Mouse (Mus musculus): Measurements from ENCODE around the gene Slc38a1. TPM values are rescaled to one million over a fixed set of nuclear protein-coding genes. Genes with fewer than 3 reads are reported as not detected.

Gene Slc38a1
- polyA plus RNA-seq, 1 experiment from 2014 or later = 98.8 TPM

- no peak for ATAC-seq (ENCODE audit: low FRiP score, low TSS enrichment)
- Histone ChIP-seq H3K27me3 (ENCODE audit: control insufficient read depth, insufficient read depth, low read length) (no peaks in the 10 kb centered on the region), H3K9ac (ENCODE audit: low read depth, low read length) (no peak overlapping the region), H3K4me2 (replicated peaks; ENCODE audit: low read depth, low read length) (no peak overlapping the region), H3K36me3 (ENCODE audit: control insufficient read depth, insufficient read depth, low read length) (peaks cover 43% of the 10 kb centered on the region; the same call in 1 of the 2 replicates), H3K9me3 (ENCODE audit: control insufficient read depth, low read length) (no peaks in the 10 kb centered on the region), H3K4me3 (ENCODE audit: low read length) (no peak overlapping the region), H3K4me1 (ENCODE audit: control insufficient read depth, insufficient read depth, low read length) (peaks cover 15% of the 10 kb centered on the region), H3K27ac (ENCODE audit: low read depth, low read length) (no peak overlapping the region)
- WGBS = 79% methylated on average over 7 of the region's 7 CpGs
These were observed 34.0 kb downstream of the Slc38a1 start for GRCm38 (mm10) chr15:96608671-96609070.

- peaks cover 31% of the 10 kb centered on the region; the same call in 1 of the 2 replicates for H3K36me3 ChIP-seq (ENCODE audit: control insufficient read depth, insufficient read depth, low read length)
- 41% methylated on average over 5 of the region's 5 CpGs for WGBS
These were observed 35.3 kb downstream of the Slc38a1 start for GRCm38 (mm10) chr15:96607422-96607821.

DNA sequence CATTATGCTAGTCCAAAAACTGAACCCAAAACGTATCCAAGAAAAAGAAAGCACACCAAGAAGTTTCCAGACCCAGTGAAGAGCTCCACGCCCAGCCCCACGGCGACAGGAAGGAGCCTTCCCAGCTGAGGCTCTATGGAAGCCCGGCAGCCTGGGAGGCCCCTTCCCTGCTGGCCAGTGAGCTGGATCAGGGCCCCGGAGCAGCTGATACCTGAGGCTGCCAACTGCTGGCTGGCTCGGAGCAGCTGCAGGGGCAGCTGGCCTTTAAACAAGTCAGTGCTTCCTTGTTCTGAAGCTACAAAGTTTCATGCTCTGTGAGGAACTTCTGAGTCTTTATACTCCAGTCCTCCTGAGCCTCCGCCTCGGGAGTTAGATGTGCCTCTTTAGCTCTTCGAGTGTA is 38.4 kb downstream of the Slc38a1 start:
- H3K9ac ChIP-seq (ENCODE audit: low read depth, low read length) = peak overlapping the region; percentile 34; the same call in 1 of the 2 replicates
- ATAC-seq (ENCODE audit: low FRiP score, low TSS enrichment) = peak; percentile 45; the same call in 1 of the 2 replicates
- peaks cover 27% of the 10 kb centered on the region; the same call in 1 of the 2 replicates for H3K36me3 ChIP-seq (ENCODE audit: control insufficient read depth, insufficient read depth, low read length)
- no peaks in the 10 kb centered on the region for H3K9me3 ChIP-seq (ENCODE audit: control insufficient read depth, low read length)
- 49% methylated on average over 10 of the region's 10 CpGs for WGBS
- H3K4me3 ChIP-seq (ENCODE audit: low read length) = no peak overlapping the region
- H3K4me2 ChIP-seq (replicated peaks; ENCODE audit: low read depth, low read length) = no peak overlapping the region
- no peaks in the 10 kb centered on the region for H3K27me3 ChIP-seq (ENCODE audit: control insufficient read depth, insufficient read depth, low read length)
- H3K4me1 ChIP-seq (ENCODE audit: control insufficient read depth, insufficient read depth, low read length) = peaks cover 15% of the 10 kb centered on the region
- no peak overlapping the region for H3K27ac ChIP-seq (ENCODE audit: low read depth, low read length)

More at GRCm38 (mm10) chr15:96607422-96607821, 35.3 kb downstream of the Slc38a1 start:
- Histone ChIP-seq H3K27me3 (ENCODE audit: control insufficient read depth, insufficient read depth, low read length) (no peaks in the 10 kb centered on the region), H3K9me3 (ENCODE audit: control insufficient read depth, low read length) (no peaks in the 10 kb centered on the region), H3K4me3 (ENCODE audit: low read length) (no peak overlapping the region), H3K4me1 (ENCODE audit: control insufficient read depth, insufficient read depth, low read length) (peaks cover 15% of the 10 kb centered on the region), H3K9ac (ENCODE audit: low read depth, low read length) (no peak overlapping the region), H3K27ac (ENCODE audit: low read depth, low read length) (0 out of 2 replicates have a peak overlapping the region, but pooled peaks have one; percentile 5), H3K4me2 (replicated peaks; ENCODE audit: low read depth, low read length) (no peak overlapping the region)
- ATAC-seq (ENCODE audit: low FRiP score, low TSS enrichment) = peak; percentile 87

- ATAC-seq (ENCODE audit: low FRiP score, low TSS enrichment) = no peak
- H3K9ac ChIP-seq (ENCODE audit: low read depth, low read length) = no peak overlapping the region
- WGBS = 92% methylated on average over 16 of the region's 16 CpGs
- H3K9me3 ChIP-seq (ENCODE audit: control insufficient read depth, low read length) = no peaks in the 10 kb centered on the region
- H3K4me1 ChIP-seq (ENCODE audit: control insufficient read depth, insufficient read depth, low read length) = peaks cover 14% of the 10 kb centered on the region
- H3K27ac ChIP-seq (ENCODE audit: low read depth, low read length) = no peak overlapping the region
- peaks cover 20% of the 10 kb centered on the region; the same call in 1 of the 2 replicates for H3K36me3 ChIP-seq (ENCODE audit: control insufficient read depth, insufficient read depth, low read length)
- no peak overlapping the region for H3K4me2 ChIP-seq (replicated peaks; ENCODE audit: low read depth, low read length)
- H3K4me3 ChIP-seq (ENCODE audit: low read length) = no peak overlapping the region
- H3K27me3 ChIP-seq (ENCODE audit: control insufficient read depth, insufficient read depth, low read length) = no peaks in the 10 kb centered on the region
These were observed 40.7 kb downstream of the Slc38a1 start for GRCm38 (mm10) chr15:96602043-96602442.

GRCm38 (mm10) chr15:96599852-96600781 is 42.6 kb downstream of the Slc38a1 start:
- Histone ChIP-seq H3K4me2 (replicated peaks; ENCODE audit: low read depth, low read length) (no peak overlapping the region), H3K4me3 (ENCODE audit: low read length) (no peak overlapping the region), H3K9me3 (ENCODE audit: control insufficient read depth, low read length) (no peaks in the 10 kb centered on the region), H3K9ac (ENCODE audit: low read depth, low read length) (no peak overlapping the region), H3K27ac (ENCODE audit: low read depth, low read length) (no peak overlapping the region), H3K4me1 (ENCODE audit: control insufficient read depth, insufficient read depth, low read length) (peaks cover 12% of the 10 kb centered on the region), H3K27me3 (ENCODE audit: control insufficient read depth, insufficient read depth, low read length) (no peaks in the 10 kb centered on the region), H3K36me3 (ENCODE audit: control insufficient read depth, insufficient read depth, low read length) (peaks cover 15% of the 10 kb centered on the region; the same call in 1 of the 2 replicates)
- no peak for ATAC-seq (ENCODE audit: low FRiP score, low TSS enrichment)
- 89% methylated on average over 21 of the region's 21 CpGs for WGBS

- Histone ChIP-seq H3K27me3 (ENCODE audit: control insufficient read depth, insufficient read depth, low read length) (no peaks in the 10 kb centered on the region), H3K4me1 (ENCODE audit: control insufficient read depth, insufficient read depth, low read length) (peaks cover 2% of the 10 kb centered on the region; the same call in 1 of the 2 replicates), H3K9ac (ENCODE audit: low read depth, low read length) (no peak overlapping the region), H3K4me2 (replicated peaks; ENCODE audit: low read depth, low read length) (no peak overlapping the region), H3K4me3 (ENCODE audit: low read length) (no peak overlapping the region), H3K36me3 (ENCODE audit: control insufficient read depth, insufficient read depth, low read length) (peaks cover 15% of the 10 kb centered on the region; the same call in 1 of the 2 replicates), H3K9me3 (ENCODE audit: control insufficient read depth, low read length) (no peaks in the 10 kb centered on the region), H3K27ac (ENCODE audit: low read depth, low read length) (no peak overlapping the region)
- WGBS = 56% methylated on average over 11 of the region's 11 CpGs
- peak; percentile 47; the same call in 1 of the 2 replicates for ATAC-seq (ENCODE audit: low FRiP score, low TSS enrichment)
These were observed 43.7 kb downstream of the Slc38a1 start for GRCm38 (mm10) chr15:96598888-96599578.

- WGBS = 96% methylated on average over 9 of the region's 9 CpGs
- ATAC-seq (ENCODE audit: low FRiP score, low TSS enrichment) = no peak
- no peak overlapping the region for H3K4me3 ChIP-seq (ENCODE audit: low read length)
These were observed 45.6 kb downstream of the Slc38a1 start for GRCm38 (mm10) chr15:96597116-96597515.

DNA sequence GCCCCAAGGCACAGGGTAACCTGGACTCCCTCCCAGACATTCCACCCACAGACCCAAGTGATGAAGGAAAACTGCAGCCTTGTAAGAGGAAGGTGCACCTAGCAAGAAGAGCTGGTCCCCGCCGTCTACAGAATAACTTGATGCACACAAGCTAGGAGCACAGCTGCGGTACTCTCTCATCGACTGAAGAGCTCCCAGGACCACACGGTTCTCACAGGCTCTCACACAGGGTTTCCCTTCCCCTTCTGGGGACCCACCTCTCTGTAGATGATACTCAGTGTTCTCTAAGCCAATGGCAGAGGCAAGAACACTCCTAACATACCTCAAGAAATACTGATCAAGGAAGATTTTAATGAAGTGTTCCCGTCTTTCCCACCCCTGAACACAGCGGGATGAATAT is 48.4 kb downstream of the Slc38a1 start:
- H3K9ac ChIP-seq (ENCODE audit: low read depth, low read length) = no peak overlapping the region
- H3K4me2 ChIP-seq (replicated peaks; ENCODE audit: low read depth, low read length) = no peak overlapping the region
- peaks cover 6% of the 10 kb centered on the region; the same call in 1 of the 2 replicates for H3K4me1 ChIP-seq (ENCODE audit: control insufficient read depth, insufficient read depth, low read length)
- WGBS = 94% methylated on average over 7 of the region's 7 CpGs
- H3K27ac ChIP-seq (ENCODE audit: low read depth, low read length) = no peak overlapping the region
- H3K36me3 ChIP-seq (ENCODE audit: control insufficient read depth, insufficient read depth, low read length) = peaks cover 14% of the 10 kb centered on the region; the same call in 1 of the 2 replicates
- H3K4me3 ChIP-seq (ENCODE audit: low read length) = no peak overlapping the region
- no peaks in the 10 kb centered on the region for H3K27me3 ChIP-seq (ENCODE audit: control insufficient read depth, insufficient read depth, low read length)
- no peaks in the 10 kb centered on the region for H3K9me3 ChIP-seq (ENCODE audit: control insufficient read depth, low read length)
- ATAC-seq (ENCODE audit: low FRiP score, low TSS enrichment) = no peak

More at GRCm38 (mm10) chr15:96597116-96597515, 45.6 kb downstream of the Slc38a1 start:
- peaks cover 11% of the 10 kb centered on the region; the same call in 1 of the 2 replicates for H3K36me3 ChIP-seq (ENCODE audit: control insufficient read depth, insufficient read depth, low read length)
- H3K27ac ChIP-seq (ENCODE audit: low read depth, low read length) = no peak overlapping the region
- peaks cover 6% of the 10 kb centered on the region; the same call in 1 of the 2 replicates for H3K4me1 ChIP-seq (ENCODE audit: control insufficient read depth, insufficient read depth, low read length)
- no peaks in the 10 kb centered on the region for H3K27me3 ChIP-seq (ENCODE audit: control insufficient read depth, insufficient read depth, low read length)
- H3K9me3 ChIP-seq (ENCODE audit: control insufficient read depth, low read length) = no peaks in the 10 kb centered on the region
- H3K9ac ChIP-seq (ENCODE audit: low read depth, low read length) = no peak overlapping the region
- no peak overlapping the region for H3K4me2 ChIP-seq (replicated peaks; ENCODE audit: low read depth, low read length)
